Mouse (Mus musculus): ENCODE measurements around the gene Lrg1. TPM values are rescaled to one million over a fixed set of nuclear protein-coding genes. Genes with fewer than 3 reads are reported as not detected.

Lrg1 gene
- polyA plus RNA-seq, 1 experiment, result 50.0 TPM

- no peak overlapping the region for H3K4me3 ChIP-seq (replicated peaks; ENCODE audit: control insufficient read depth, low read depth, low read length)
- 5% methylated on average over 14 of the region's 14 CpGs for WGBS
- H3K27ac ChIP-seq (ENCODE audit: control insufficient read depth, insufficient read depth, low read depth, low read length, poor library complexity), result no peak overlapping the region
- TF ChIP-seq CTCF (IDR thresholded peaks at IDR 0.05; ENCODE audit: control insufficient read depth, insufficient read depth, low read length) (peak; percentile 83), POLR2A (IDR thresholded peaks at IDR 0.05; ENCODE audit: borderline replicate concordance, control insufficient read depth, low read depth, low read length) (no peak)
- peaks cover 2% of the 10 kb centered on the region for H3K4me1 ChIP-seq (ENCODE audit: control insufficient read depth, insufficient read depth, low read length)
Measured at GRCm38 (mm10) chr17:56132661-56133060, 10.9 kb upstream of the Lrg1 start.

GRCm38 (mm10) chr17:56131814-56132213 is 10.0 kb upstream of the Lrg1 start:
- TF ChIP-seq POLR2A (IDR thresholded peaks at IDR 0.05; ENCODE audit: borderline replicate concordance, control insufficient read depth, low read depth, low read length) (no peak), CTCF (IDR thresholded peaks at IDR 0.05; ENCODE audit: control insufficient read depth, insufficient read depth, low read length) (peak; percentile 83)
- H3K4me1 ChIP-seq (ENCODE audit: control insufficient read depth, insufficient read depth, low read length), result peaks cover 2% of the 10 kb centered on the region
- WGBS, result 32% methylated on average over 7 of the region's 7 CpGs
- H3K27ac ChIP-seq (ENCODE audit: control insufficient read depth, insufficient read depth, low read depth, low read length, poor library complexity), result no peak overlapping the region
- H3K4me3 ChIP-seq (replicated peaks; ENCODE audit: control insufficient read depth, low read depth, low read length), result no peak overlapping the region

GRCm38 (mm10) chr17:56131136-56131535 is 9.3 kb upstream of the Lrg1 start:
- Histone ChIP-seq H3K4me1 (ENCODE audit: control insufficient read depth, insufficient read depth, low read length) (peaks cover 2% of the 10 kb centered on the region), H3K4me3 (replicated peaks; ENCODE audit: control insufficient read depth, low read depth, low read length) (no peak overlapping the region), H3K27ac (ENCODE audit: control insufficient read depth, insufficient read depth, low read depth, low read length, poor library complexity) (no peak overlapping the region)
- WGBS, result 85% methylated on average over 10 of the region's 10 CpGs
- TF ChIP-seq POLR2A (IDR thresholded peaks at IDR 0.05; ENCODE audit: borderline replicate concordance, control insufficient read depth, low read depth, low read length), result no peak
- no peak for TF ChIP-seq CTCF (IDR thresholded peaks at IDR 0.05; ENCODE audit: control insufficient read depth, insufficient read depth, low read length)

- H3K27ac ChIP-seq (ENCODE audit: control insufficient read depth, insufficient read depth, low read depth, low read length, poor library complexity), result no peak overlapping the region
- no peak overlapping the region for H3K4me3 ChIP-seq (replicated peaks; ENCODE audit: control insufficient read depth, low read depth, low read length)
- H3K4me1 ChIP-seq (ENCODE audit: control insufficient read depth, insufficient read depth, low read length), result peaks cover 2% of the 10 kb centered on the region
- TF ChIP-seq POLR2A (IDR thresholded peaks at IDR 0.05; ENCODE audit: borderline replicate concordance, control insufficient read depth, low read depth, low read length), result no peak
- no peak for TF ChIP-seq CTCF (IDR thresholded peaks at IDR 0.05; ENCODE audit: control insufficient read depth, insufficient read depth, low read length)
- 36% methylated on average over 15 of the region's 15 CpGs for WGBS
Measured at GRCm38 (mm10) chr17:56128246-56128645, 6.4 kb upstream of the Lrg1 start.

GRCm38 (mm10) chr17:56126175-56126574 is 4.4 kb upstream of the Lrg1 start:
- TF ChIP-seq CTCF (IDR thresholded peaks at IDR 0.05; ENCODE audit: control insufficient read depth, insufficient read depth, low read length), result no peak
- TF ChIP-seq POLR2A (IDR thresholded peaks at IDR 0.05; ENCODE audit: borderline replicate concordance, control insufficient read depth, low read depth, low read length), result no peak
- Histone ChIP-seq H3K4me3 (replicated peaks; ENCODE audit: control insufficient read depth, low read depth, low read length) (no peak overlapping the region), H3K4me1 (ENCODE audit: control insufficient read depth, insufficient read depth, low read length) (peaks cover 4% of the 10 kb centered on the region), H3K27ac (ENCODE audit: control insufficient read depth, insufficient read depth, low read depth, low read length, poor library complexity) (no peak overlapping the region)
- 81% methylated on average over 11 of the region's 11 CpGs for WGBS

GRCm38 (mm10) chr17:56125276-56125630 is 3.5 kb upstream of the Lrg1 start:
- TF ChIP-seq POLR2A (IDR thresholded peaks at IDR 0.05; ENCODE audit: borderline replicate concordance, control insufficient read depth, low read depth, low read length) (no peak), CTCF (IDR thresholded peaks at IDR 0.05; ENCODE audit: control insufficient read depth, insufficient read depth, low read length) (no peak)
- Histone ChIP-seq H3K4me3 (replicated peaks; ENCODE audit: control insufficient read depth, low read depth, low read length) (no peak overlapping the region), H3K27ac (ENCODE audit: control insufficient read depth, insufficient read depth, low read depth, low read length, poor library complexity) (no peak overlapping the region), H3K4me1 (ENCODE audit: control insufficient read depth, insufficient read depth, low read length) (peaks cover 4% of the 10 kb centered on the region)
- WGBS, result 89% methylated on average over 4 of the region's 4 CpGs

GRCm38 (mm10) chr17:56124377-56125275 is 2.8 kb upstream of the Lrg1 start:
- Histone ChIP-seq H3K4me1 (ENCODE audit: control insufficient read depth, insufficient read depth, low read length) (peaks cover 4% of the 10 kb centered on the region), H3K27ac (ENCODE audit: control insufficient read depth, insufficient read depth, low read depth, low read length, poor library complexity) (peak overlapping the region; percentile 23; the same call in 1 of the 2 replicates), H3K4me3 (replicated peaks; ENCODE audit: control insufficient read depth, low read depth, low read length) (peak overlapping the region; percentile 39)
- 56% methylated on average over 57 of the region's 59 CpGs for WGBS
- peak; percentile 77 for TF ChIP-seq CTCF (IDR thresholded peaks at IDR 0.05; ENCODE audit: control insufficient read depth, insufficient read depth, low read length)
- no peak for TF ChIP-seq POLR2A (IDR thresholded peaks at IDR 0.05; ENCODE audit: borderline replicate concordance, control insufficient read depth, low read depth, low read length)

GRCm38 (mm10) chr17:56123681-56124340 is 2.0 kb upstream of the Lrg1 start:
- peaks cover 4% of the 10 kb centered on the region for H3K4me1 ChIP-seq (ENCODE audit: control insufficient read depth, insufficient read depth, low read length)
- 74% methylated on average over 59 of the region's 59 CpGs for WGBS
- H3K27ac ChIP-seq (ENCODE audit: control insufficient read depth, insufficient read depth, low read depth, low read length, poor library complexity), result peak overlapping the region; percentile 23; the same call in 1 of the 2 replicates
- no peak overlapping the region for H3K4me3 ChIP-seq (replicated peaks; ENCODE audit: control insufficient read depth, low read depth, low read length)
- TF ChIP-seq CTCF (IDR thresholded peaks at IDR 0.05; ENCODE audit: control insufficient read depth, insufficient read depth, low read length) (no peak), POLR2A (IDR thresholded peaks at IDR 0.05; ENCODE audit: borderline replicate concordance, control insufficient read depth, low read depth, low read length) (no peak)

Measured in bone marrow, adult 2 months (tissue).